Mouse (Mus musculus) heart, adult 2 months (tissue): ENCODE results near the gene Trpm8.

ENCODE experiments used
- CTCF ChIP-seq: fragments of 200-600 bp; IDR thresholded peaks from 2 replicates; pipeline ENCODE4 v1.8.1; 2022; ENCODE audit warnings: antibody characterized with exemption, mild to moderate bottlenecking, moderate library complexity
- EP300 ChIP-seq: fragments of 200-500 bp; IDR thresholded peaks from 2 replicates; pipeline ENCODE4 v1.6.1; 2011; ENCODE audit warnings: low read depth, low read length, control low read depth; ENCODE audit not compliant: insufficient read depth
- POLR2A ChIP-seq: fragments of 200-500 bp; IDR thresholded peaks from 2 replicates; pipeline ENCODE4 v1.6.1; 2011; ENCODE audit warnings: mild to moderate bottlenecking, low read depth, low read length, control low read depth; ENCODE audit not compliant: insufficient read depth

GRCm38 (mm10) chr1:88307180-88307579 lies 29.7 kb downstream of the Trpm8 start:
- TF ChIP-seq CTCF (no peak), POLR2A (no peak), EP300 (no peak)
